Mouse (Mus musculus) lung, adult 2 months (tissue): ENCODE data around the gene Alk.

Experiments
- CTCF ChIP-seq: fragments of 200-500 bp; IDR thresholded peaks from 2 replicates; pipeline ENCODE4 v1.5.1; 2011; ENCODE audit warnings: mild to moderate bottlenecking, low read length, control low read depth; ENCODE audit not compliant: insufficient read depth
- POLR2A ChIP-seq: fragments of 200-500 bp; IDR thresholded peaks from 2 replicates; pipeline ENCODE4 v1.6.1; 2011; ENCODE audit warnings: low read depth, mild to moderate bottlenecking, control low read depth, low read length, borderline replicate concordance; ENCODE audit errors: extremely low read depth

- TF ChIP-seq CTCF = no peak
- TF ChIP-seq POLR2A = no peak
Observed at GRCm38 (mm10) chr17:72182414-72182813, 422.0 kb downstream of the Alk start.
